Mouse (Mus musculus) megakaryocyte, embryonic 14.5 days (primary cell): ENCODE data around the gene Lhfp. TPM values are rescaled to one million over a fixed set of nuclear protein-coding genes. Genes with fewer than 3 reads are reported as not detected.

ENCODE experiments used
- H3K27me3 ChIP-seq: replicated peaks from 2 replicates; pipeline ENCODE3; 2012; ENCODE audit warnings: inconsistent platforms
- H3K36me3 ChIP-seq: replicated peaks from 2 replicates; pipeline ENCODE3; 2012; ENCODE audit warnings: low read length, inconsistent platforms, mixed read lengths
- H3K4me1 ChIP-seq: 2 replicates; pipeline ENCODE4 v1.6.1; 2012; ENCODE audit warnings: inconsistent platforms
- H3K4me3 ChIP-seq: replicated peaks from 2 replicates; pipeline ENCODE3; 2012; ENCODE audit warnings: moderate library complexity, mild to moderate bottlenecking, inconsistent platforms
- H3K9me3 ChIP-seq: 2 replicates; pipeline ENCODE4 v1.6.1; 2012; ENCODE audit warnings: inconsistent platforms
- FLI1 ChIP-seq: IDR thresholded peaks from 2 replicates; pipeline ENCODE4 v1.6.1; 2012; ENCODE audit warnings: low read length, inconsistent platforms, mixed read lengths
- GATA1 ChIP-seq: IDR thresholded peaks from 3 replicates; pipeline ENCODE4 v1.6.1; 2012; ENCODE audit warnings: mixed read lengths, low read length, inconsistent platforms, borderline replicate concordance
- polyA plus RNA-seq: library from polyadenylated mRNA; stranded (reverse); fragments of >175 nt; gene quantifications from 2 replicates; pipeline ENCODE4 v1.2.3, GENCODE M21; 2012; ENCODE audit warnings: low replicate concordance; ENCODE audit not compliant: insufficient read depth

Lhfp gene
- polyA plus RNA-seq, 1 experiment: 1.0 TPM

- no peaks in the 10 kb centered on the region for H3K4me1 ChIP-seq
- no peak for TF ChIP-seq GATA1
- no peak for TF ChIP-seq FLI1
- no peak overlapping the region for H3K4me3 ChIP-seq
- H3K36me3 ChIP-seq: no peaks in the 10 kb centered on the region
- peaks cover 5% of the 10 kb centered on the region; the same call in 1 of the 2 replicates for H3K9me3 ChIP-seq
- no peaks in the 10 kb centered on the region for H3K27me3 ChIP-seq
Observed at GRCm38 (mm10) chr3:53304123-53304900, 263.0 kb downstream of the Lhfp start.

- Histone ChIP-seq H3K4me1 (no peaks in the 10 kb centered on the region), H3K9me3 (peaks cover 5% of the 10 kb centered on the region; the same call in 1 of the 2 replicates), H3K4me3 (no peak overlapping the region), H3K27me3 (no peaks in the 10 kb centered on the region), H3K36me3 (no peaks in the 10 kb centered on the region)
- TF ChIP-seq GATA1 (no peak), FLI1 (no peak)
Observed at GRCm38 (mm10) chr3:53305860-53306259, 264.5 kb downstream of the Lhfp start.

- peaks cover 5% of the 10 kb centered on the region; the same call in 1 of the 2 replicates for H3K9me3 ChIP-seq
- no peaks in the 10 kb centered on the region for H3K4me1 ChIP-seq
- no peaks in the 10 kb centered on the region for H3K27me3 ChIP-seq
- no peak overlapping the region for H3K4me3 ChIP-seq
- TF ChIP-seq FLI1 (no peak), GATA1 (no peak)
- H3K36me3 ChIP-seq: no peaks in the 10 kb centered on the region
Observed at GRCm38 (mm10) chr3:53308649-53309048, 267.3 kb downstream of the Lhfp start.

- H3K9me3 ChIP-seq: peaks cover 5% of the 10 kb centered on the region; the same call in 1 of the 2 replicates
- H3K4me1 ChIP-seq: no peaks in the 10 kb centered on the region
- H3K27me3 ChIP-seq: no peaks in the 10 kb centered on the region
- H3K4me3 ChIP-seq: no peak overlapping the region
- TF ChIP-seq FLI1 (no peak), GATA1 (no peak)
- no peaks in the 10 kb centered on the region for H3K36me3 ChIP-seq
Observed at GRCm38 (mm10) chr3:53310093-53310492, 268.8 kb downstream of the Lhfp start.

GRCm38 (mm10) chr3:53310615-53311014 is 269.3 kb downstream of the Lhfp start:
- TF ChIP-seq FLI1 (no peak), GATA1 (no peak)
- Histone ChIP-seq H3K27me3 (no peaks in the 10 kb centered on the region), H3K36me3 (no peaks in the 10 kb centered on the region), H3K9me3 (peaks cover 3% of the 10 kb centered on the region; the same call in 1 of the 2 replicates), H3K4me1 (no peaks in the 10 kb centered on the region), H3K4me3 (no peak overlapping the region)

Other genes with a start within 250 kb of the Lhfp start
- gene Cog6, start 24.3 kb upstream of the Lhfp start, polyA plus RNA-seq: 3.8 and 19.6 TPM in 2 replicates